Mouse (Mus musculus): ENCODE measurements at regions not wholly inside any gene's neighbourhood (a gene's known extent, or its start where the extent isn't known, plus 50 kb on each side); places are given as distances from the start of the nearest gene placed in this dataset.
"Not testable (repeated sequence)": the region's sequence is repeated elsewhere in the genome, so short reads cannot be mapped to it uniquely, and the experiment has no call there.

DNA sequence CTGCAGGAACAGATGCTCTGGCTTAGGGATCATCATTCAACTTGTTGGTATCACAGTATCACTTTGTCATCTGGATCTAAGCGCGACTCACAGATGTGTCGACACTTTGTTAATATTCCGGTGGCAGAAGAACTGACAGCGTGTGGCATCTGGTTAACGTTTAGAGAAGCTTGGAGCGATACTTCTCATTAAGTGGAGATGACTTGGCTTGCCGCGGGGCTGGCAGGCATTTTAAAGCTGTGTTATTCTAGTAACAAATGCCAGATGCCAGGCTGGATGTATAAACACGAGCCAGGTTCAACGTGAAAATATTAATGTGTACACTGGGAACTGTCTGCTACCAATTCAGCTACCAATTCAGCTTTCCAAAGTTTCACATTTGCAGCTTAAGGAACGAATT, 430.3 kb upstream of the Dab2 start:
- DNase-seq (ENCODE audit: low spot score): no peak

DNA sequence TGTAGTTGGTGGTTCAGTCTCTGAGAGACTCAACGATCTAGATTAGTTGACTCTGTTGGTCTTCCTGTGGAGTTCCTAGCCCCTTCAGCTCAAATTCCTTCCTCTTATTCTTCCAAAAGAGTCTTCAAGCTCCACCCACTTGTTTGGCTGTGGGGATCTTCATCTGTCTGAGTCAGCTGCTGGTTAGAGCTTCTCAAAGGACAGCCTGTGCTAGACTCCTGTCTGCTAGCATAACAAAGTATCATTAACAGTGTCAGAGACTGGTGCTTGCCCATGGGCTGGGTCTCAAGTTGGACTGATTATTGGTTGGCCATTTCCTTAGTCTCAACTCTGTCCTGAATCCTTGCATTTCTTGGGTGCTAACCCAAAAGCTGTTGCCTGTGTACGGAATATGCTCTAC, 429.7 kb upstream of the Dab2 start:
- DNase-seq (ENCODE audit: low spot score): no peak

DNA sequence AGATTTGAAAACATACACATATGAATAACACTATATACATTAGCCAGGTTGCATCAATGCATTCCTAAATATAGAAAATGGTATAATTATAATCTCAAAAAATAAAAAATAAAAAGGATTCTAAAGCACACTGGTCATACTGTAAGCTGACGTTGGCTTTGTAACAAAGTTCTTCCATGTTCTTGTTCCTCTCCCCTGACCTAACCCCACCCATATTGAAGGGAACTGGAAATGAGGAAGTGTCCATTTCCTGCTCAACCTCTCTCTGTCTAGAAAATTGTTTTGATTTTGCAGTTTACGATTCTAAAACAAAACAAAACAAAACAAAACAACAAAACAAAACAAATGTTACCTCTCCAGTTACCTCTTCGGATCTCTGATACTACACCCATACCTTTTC, 427.5 kb upstream of the Dab2 start:
- DNase-seq (ENCODE audit: low spot score): no peak

DNA sequence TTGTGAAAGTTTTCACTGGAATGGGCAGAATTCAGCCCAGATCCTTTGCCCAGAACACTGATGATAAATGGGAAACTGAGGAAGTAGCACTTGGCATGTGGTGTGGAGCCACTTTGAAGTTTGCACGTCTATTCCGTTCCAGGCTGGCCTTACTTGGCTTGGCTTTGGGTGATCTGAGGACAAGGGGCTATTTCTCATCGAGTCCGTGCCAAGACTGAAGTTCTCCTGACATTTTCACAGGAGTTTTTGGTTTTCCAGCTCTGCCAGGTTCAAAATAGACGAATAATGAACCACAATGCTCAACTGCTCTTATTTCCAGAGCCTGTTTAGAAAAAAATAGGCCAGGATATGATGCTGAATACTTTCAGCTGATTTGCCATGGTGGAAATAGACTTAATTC, 421.8 kb upstream of the Dab2 start:
- no peak for DNase-seq (ENCODE audit: low spot score)

DNA sequence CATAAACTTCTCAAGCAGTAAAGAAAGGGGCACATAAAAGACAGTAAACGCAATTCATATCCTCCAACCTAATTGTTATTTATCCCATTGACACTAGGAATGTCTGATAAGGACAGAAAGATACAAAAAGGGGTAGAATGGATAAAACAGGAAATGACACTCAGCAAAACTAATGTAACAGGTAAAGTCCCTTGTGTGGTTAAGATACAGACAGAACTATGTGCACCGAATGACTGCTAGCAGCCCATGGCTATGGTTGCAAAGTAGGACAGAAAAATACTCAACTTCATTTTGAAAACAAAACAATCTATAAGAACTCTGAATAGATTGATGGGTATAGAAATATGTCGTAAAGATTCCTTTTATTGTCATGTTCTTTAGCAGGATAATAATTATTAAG, 408.4 kb upstream of the Dab2 start:
- no peak for DNase-seq (ENCODE audit: low spot score)

DNA sequence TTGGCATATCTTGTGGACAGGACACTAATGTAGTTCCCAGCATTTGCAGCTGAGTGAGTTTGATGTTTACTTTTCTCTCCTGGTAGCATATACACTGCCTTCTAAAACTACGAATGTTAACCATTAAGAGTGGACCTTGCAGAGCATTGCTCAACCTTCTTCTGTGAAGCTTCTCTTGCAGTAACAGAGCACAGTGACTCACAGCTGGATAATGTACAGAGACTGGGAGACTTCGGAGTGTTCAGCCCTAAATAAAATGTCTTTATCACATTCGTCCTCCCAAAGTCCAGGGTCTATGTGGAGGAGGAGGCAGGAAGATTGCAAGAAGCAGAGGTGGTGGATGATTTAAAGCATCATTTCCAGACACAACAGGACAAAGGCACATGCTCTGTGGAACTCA, 407.6 kb upstream of the Dab2 start:
- DNase-seq (ENCODE audit: low spot score): no peak

DNA sequence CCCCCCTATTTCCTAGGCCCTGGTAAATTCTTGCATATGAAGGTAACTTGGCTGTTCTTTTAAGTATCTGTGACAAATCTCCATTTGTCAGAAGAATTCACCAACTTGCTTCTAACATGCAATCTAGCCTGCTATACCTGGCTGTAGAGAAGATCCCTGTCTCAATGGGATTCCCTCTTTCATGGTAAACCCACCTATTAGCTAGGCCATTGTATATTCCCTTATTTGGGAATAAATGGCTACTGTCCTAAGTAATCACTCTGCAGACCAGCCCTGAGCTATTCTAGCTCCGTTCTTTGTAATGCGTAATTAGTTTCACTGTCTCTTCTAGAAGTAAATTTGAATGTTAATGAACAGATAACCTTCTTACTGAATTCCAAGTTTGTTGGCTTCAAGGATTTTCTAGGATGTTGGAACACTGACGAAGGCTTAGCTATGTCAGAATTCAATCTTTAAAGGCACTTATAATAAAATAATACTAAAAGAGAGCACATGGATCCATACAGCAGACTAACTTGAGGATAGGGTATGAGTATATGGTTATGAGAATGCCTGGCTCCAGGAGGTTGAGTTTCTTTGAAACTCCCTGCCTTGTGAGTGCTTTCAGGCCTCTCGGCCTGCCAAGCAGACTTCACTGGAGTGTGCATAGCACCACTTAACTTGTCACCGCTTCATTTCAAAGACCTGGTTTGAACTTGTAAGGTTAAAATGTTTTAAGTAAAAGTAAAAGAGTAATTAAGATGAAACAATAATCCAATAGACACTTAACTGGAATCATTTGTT, 403.7 kb upstream of the Dab2 start:
- DNase-seq (ENCODE audit: low spot score): not testable (repeated sequence)

DNA sequence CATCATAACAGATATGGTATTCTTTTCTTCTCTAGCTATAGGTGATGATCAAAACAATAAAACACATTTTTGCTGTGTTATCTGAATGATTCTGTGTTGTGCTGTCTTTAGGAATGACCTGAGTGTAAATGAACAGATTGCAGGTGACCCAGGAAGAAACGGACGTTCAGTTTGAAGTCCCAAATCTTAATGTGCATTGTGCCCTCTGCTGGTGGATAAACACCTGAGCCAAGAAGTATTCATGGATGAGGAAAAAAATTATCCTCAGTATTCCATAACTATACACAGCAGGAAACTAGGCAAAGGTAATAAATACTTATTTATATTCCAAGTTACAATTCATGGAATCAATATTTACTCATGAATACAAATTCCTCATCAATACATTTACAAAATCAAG, 384.3 kb upstream of the Dab2 start:
- no peak for DNase-seq (ENCODE audit: low spot score)

DNA sequence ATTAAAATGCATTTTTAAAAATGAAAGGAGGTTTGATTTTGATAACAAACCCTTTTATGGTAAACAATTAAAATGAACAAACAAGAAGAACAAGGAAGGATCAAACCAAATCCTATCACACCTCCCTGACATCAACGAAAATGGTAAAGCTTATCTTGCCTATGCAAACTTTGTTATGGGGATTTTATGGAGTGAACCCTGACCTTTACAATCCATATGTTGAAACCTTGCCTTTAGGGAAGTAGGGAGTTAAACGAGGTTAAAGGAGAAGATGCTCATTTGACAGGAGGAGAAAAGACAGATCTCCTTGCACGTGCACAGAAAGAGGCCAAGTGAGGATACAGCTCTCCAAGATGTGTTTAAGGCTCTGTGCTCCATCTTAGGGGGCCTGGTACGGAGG, 379.5 kb upstream of the Dab2 start:
- no peak for DNase-seq (ENCODE audit: low spot score)

DNA sequence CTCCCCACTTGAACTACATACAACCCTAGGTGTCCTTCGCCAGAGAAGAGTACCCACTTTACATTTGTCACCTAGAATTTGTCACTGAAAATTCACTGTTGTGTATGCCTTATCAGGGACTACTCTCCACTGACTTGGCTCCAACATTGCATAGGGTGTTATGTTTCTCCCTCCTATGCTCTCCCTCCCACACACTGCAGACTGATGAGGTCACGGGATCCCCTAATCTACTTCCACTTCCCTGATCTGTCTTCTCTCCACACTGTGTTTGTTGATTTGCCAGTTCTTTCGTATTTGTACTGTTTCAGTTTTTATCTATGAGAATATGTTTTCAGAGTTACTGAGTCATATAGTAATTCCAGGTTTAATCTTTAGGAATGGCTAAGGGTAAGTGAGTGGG, 371.8 kb upstream of the Dab2 start:
- DNase-seq (ENCODE audit: low spot score): no peak

DNA sequence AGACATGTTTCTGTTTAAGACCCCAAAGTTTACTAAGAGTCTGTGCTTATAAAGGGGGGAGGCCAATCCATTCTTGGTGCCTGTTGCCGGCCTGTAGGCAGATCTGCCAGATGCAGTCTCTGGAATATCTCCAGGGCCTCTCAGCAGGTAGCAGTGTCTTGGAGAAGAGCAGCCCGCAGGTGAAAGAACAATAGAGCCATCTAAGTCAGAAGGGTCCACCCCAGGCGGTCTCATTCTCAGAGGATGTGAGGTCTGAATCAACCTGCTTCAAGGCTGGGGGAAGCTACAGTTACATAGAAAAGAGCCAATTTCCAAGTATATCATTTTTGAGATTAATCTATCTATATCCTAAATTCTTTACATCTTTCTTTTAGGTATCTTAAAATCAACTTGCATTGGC, 366.0 kb upstream of the Dab2 start:
- no peak for DNase-seq (ENCODE audit: low spot score)

DNA sequence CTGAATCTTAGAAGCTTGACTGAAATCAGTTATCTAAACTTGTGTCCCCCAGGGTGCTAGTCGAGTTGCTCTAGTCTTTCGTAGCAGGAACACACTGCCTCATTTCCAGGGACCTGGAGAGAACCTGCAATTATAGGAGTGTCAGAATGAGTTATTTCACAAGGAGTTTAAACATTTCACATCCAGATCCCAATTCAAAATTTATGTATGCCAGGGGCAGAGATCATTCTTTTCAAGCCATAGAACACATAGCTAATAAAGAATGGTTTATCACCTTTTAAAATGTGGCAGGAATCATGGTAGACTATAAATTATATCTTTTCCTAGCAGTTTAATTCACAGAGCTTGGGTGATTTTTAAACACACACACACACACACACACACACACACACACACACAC, 358.6 kb upstream of the Dab2 start:
- no peak for DNase-seq (ENCODE audit: low spot score)

DNA sequence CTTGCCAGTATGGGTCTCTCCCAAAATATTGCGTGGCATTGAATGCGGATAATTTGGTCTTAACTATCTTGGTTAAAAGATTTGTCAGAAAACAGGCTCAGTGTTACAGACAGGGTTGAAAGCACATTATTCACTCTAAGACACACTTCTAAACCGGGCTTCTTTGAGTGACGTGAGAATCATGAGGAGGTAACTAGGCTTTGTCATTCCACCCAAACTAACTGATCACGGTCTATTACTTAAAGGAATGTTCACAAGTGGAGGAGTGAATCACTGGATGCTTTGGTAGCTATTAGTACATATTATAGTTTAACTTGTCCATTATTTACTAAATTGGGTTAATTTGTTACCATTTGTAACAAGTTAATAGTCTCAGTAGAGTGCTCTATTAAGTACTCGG, 352.9 kb upstream of the Dab2 start:
- no peak for DNase-seq (ENCODE audit: low spot score)

DNA sequence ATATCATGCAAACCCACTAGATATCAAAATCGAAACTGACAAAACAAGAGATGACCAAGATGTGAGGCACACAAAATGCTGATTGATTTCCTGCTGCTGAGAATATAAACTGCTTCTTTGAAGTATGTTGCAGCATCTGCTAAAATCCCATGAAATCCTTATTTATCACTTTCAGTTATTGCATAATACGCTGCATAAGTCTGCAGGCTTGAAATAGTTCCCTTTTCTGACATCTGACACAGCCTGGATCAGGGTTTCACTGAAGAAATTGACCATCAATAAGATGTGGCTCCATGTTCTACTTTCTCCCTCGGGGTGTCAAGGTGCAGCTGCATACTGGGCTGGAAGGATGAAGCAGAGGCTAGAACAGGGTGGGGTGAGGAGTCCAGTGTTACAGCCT, 348.7 kb upstream of the Dab2 start:
- DNase-seq (ENCODE audit: low spot score): no peak

DNA sequence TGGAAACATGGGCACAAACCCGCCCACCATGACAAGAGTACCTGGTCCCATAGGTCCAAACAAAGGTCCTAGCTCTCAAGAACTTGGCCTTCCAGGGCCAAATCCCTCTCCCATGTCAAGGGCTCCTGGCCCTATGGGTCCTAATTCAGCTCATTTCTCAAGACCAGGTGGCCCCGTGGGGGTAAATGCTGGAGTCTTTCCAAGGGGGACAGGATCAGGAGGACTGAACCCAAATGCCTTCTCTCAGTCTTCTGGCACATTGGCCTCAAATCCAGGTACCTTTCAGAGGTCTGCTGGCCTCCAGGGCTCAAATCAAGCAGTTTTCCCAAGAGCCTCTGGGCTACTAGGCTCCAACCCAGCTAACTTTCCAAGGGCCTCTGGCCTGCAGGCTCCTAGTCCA, 347.9 kb upstream of the Dab2 start:
- not testable (repeated sequence) for DNase-seq (ENCODE audit: low spot score)

DNA sequence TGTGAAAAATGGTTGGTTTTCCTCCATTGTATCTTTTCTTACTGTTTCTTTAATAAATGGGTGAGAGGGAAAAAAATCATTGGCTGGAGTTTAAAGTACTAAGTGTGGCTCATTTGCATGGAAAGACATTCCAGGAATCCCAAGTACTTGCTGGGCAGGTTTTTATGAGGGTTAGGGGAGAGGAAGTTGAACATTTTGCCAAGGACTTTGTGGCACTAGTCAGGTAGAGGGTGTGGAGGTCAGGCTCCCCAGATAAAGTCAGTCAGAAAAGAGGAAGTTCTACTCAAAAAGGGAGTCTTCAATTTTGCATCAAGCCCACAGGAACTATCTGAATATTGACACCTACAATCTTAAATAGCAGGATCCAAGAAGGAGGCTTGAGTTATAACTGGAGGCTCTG, 346.5 kb upstream of the Dab2 start:
- DNase-seq (ENCODE audit: low spot score): no peak

DNA sequence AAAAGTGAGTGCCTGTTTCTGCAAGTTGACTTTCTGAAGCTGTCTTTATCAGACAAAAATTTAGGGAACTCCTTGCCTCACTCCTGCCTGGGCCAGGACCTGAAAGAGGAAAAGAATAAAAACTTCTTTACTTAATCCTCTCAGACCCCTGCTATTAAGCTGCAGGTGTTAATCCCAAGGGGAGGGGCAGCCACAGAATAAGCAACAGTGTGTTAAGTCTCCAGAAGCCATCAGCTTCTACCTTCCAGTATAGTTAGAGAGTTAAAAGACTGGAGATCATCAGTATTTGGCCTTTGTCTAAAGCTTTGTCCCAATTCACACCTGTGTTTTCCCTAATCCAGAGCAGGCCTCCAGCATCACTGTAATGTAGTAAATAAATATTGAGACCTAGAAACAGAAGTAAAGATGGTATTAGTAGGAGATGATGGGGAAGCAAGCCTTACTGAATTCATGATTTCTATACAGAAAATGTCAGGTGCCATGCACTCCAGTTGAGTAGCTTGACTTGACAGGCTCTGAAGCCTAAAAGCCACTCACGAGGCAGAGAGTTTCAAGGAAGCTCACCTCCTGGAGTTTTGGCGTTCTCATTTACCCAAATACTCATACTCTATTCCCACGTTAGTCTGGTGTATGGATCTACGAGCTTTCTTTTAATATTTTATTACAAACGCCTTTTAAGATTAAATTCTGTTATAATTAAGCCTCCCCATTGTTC, 308.1 kb upstream of the Dab2 start:
- DNase-seq (ENCODE audit: low spot score): no peak

DNA sequence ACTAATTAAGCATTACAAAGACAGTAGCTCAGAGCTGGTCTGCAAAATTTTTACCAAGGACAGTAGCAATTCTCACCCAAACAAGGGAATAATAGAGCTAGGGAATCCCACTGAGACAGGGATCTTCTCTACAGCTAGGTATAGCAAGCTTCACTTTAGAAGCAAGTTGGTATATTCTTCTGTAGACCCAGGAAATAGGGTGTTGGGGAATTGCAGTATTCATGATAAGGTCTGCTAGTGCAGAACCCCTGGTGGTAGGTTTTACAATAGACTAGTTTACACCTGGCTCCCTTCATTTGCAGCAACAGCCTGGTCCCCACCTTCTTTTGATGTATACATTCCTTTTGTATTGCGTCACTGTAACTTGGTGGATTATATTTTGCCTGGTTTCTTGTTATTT, 307.4 kb upstream of the Dab2 start:
- not testable (repeated sequence) for DNase-seq (ENCODE audit: low spot score)

DNA sequence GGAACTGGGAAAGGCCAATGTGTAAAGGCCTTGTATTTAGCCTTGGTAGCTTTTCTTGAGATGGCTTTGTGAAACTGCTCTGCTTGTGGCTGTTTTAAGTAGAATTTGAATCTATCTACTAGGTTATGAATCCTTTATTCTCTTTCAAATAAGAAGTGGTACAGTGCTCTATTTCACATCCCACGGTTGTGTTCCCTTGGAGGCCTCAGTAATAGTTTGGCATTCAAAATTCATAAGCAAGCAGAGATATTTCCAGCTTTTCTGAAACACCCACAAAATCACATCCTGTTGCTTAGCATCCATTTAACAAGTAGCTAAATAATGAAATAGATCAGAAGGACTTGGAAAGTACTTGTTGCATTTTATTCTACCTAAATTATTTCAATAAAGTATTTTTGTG, 298.8 kb upstream of the Dab2 start:
- DNase-seq (ENCODE audit: low spot score): no peak

DNA sequence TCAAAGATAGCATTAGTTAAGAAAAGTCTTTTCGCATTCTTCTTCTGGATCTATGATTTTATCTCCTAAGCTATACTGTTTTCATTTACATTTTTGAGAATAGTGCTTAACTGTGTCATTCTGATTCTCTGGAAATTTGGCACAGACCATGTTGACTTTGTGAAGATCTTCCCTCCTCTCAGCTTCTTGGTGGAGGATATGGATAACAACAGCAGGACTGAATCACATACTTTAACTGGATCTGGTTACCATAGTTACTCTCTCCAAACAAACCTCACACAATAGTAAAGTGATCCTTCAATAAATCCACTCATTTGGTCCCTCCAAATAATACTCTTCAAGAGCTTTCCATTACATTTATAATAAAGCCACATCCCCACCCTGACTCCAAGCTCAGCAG, 298.2 kb upstream of the Dab2 start:
- DNase-seq (ENCODE audit: low spot score): no peak

DNA sequence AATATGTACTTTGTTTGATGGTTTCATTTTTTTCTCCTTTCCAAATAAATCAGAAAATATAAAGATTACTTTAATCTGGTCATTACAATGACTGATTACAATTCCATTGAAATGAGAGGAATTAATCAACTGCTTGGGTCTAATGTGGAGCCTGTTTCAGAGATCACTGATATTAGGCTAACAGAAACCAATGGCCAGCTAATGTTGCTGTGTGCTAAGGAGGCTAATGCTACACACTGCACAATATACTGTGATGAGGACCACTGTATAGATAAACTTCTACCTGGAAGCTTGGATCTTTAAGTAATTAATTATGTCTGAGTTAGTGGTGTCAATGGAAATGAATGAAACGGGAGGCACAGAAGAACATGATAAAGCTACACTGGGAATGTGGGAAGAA, 284.6 kb upstream of the Dab2 start:
- DNase-seq (ENCODE audit: low spot score): no peak

DNA sequence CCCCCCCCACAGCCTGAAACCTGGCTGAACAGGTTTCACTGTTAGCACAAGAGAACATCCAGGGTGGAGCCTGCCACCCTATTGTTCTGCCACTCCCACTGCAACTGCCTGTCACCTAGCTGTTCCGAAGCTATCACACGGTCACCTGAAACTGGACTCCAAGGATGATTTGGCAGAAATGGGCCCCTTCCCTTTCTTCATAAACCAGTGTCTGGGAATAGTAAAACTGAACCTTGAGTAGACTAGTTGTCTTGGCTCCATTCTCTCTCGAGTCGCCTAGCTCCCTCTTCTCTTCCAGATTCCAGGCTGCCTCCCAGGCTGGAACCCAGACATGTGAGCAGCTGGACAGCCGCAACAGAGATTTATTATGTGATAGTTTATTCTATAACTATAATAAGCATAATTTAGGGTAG, 282.9 kb upstream of the Dab2 start:
- DNase-seq (ENCODE audit: low spot score): no peak

DNA sequence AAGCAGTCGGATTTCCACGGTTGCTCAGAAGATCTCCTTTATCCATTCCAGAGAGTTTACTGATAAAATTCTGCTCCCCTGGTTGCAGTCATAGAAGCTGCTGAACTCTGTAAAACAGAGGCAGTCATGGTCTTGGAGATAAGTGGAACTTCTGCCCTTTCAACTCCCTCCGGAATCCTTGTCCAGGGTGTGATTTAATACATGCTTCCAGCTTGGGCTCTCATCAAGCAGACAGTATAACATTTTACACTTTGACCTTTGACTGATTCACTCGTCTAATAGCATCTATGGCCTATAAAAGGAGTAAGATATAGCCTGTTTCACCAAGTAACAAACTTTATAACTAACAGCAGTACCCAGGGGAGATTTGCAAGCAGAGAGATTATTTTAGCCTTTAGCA, 274.0 kb upstream of the Dab2 start:
- DNase-seq (ENCODE audit: low spot score): no peak

DNA sequence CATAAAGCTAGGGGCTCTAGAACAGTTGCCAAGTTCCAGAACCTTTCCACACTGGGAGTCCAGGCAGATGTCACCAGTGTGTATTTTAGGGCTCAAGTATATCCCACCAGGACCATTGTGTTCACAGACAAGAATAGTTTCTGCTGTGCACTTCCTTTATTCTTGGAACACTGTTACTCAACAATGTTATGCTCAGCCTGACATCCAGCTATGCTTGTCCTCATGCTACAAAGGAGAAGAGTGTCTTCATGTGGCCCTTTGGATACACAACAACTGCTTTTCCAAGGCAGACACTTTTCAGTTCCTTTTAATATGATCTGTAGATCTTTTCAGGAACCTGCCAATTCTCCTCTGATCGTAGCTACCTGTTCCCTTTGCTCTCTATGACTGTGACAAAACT, 270.4 kb upstream of the Dab2 start:
- no peak for DNase-seq (ENCODE audit: low spot score)

All from urinary bladder, postnatal 10 days (tissue).